17 mouse cellular contexts compared by ENCODE assay signal in the genomic region with DNA sequence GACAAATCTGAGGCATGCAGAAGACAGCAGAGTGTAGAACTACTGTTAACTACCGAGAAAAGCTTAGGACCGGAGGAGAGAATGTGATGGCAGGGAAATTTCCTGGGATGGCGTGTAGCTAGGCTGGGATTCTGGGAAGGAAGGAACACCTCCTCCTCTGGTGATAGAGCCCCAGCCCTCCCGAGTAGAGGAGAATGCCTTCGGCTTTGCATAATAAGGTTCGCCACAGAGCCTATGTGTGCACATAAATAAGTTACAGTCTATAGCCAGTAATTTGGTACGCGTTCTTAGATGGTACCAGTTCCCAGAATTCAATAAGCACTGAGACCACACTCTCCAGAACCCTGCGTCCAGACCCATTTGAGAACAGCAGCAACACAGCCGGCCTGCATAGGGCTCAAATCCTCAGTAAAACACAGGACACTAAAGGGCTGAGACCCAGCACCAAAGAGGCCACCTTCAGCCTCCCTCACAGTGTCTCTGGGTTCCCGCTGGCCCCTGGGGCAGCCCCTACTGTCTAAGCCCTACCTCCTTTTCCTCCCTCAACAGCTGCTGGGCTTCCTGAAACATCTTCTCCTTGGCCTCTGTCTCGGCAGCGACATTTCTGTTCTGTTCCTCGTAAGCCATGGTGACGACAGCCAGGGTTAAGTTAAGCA. TPM values are rescaled to one million over a fixed set of nuclear protein-coding genes. Genes with fewer than 3 reads are reported as not detected.
DNase-seq lines count a peak whose midpoint lies in the region; ATAC-seq and TF ChIP-seq lines count a peak whose summit lies in the region.
"Had no signal": no experiment of that assay in that cellular context is flagged by ENCODE, and none has a peak within 500 bp of the region (broad histone marks: within the 10 kb centered on the region; RNA-seq: fewer than 3 reads in every experiment).

No protein-coding gene starts in this region.

- H3K27me3 ChIP-seq in hindbrain, embryonic 12.5 days: 0 out of 2 replicates have a peak, but pooled peaks cover 4% of the 10 kb centered on the region
- no peaks in the 10 kb centered on the region for H3K27me3 ChIP-seq in hindbrain, embryonic 14.5 days (ENCODE audit: control insufficient read depth, insufficient read depth, low read length)
- H3K27me3 ChIP-seq in forebrain, postnatal 0 days (ENCODE audit: insufficient read depth, low read length): no peaks in the 10 kb centered on the region
- 0 out of 2 replicates have a peak, but pooled peaks cover 7% of the 10 kb centered on the region for H3K27me3 ChIP-seq in midbrain, embryonic 13.5 days

- ATAC-seq in hindbrain, embryonic 12.5 days (ENCODE audit: low FRiP score): 0 out of 2 replicates have a peak, but pooled peaks have one; percentile 40
- ATAC-seq in hindbrain, embryonic 14.5 days (ENCODE audit: low FRiP score): no peak
- ATAC-seq in activated CD4-positive, CD25-positive, alpha-beta regulatory T cell, adult 4 months: peak; percentile 77
- ATAC-seq in forebrain, postnatal 0 days: peak; percentile 20; the same call in 1 of the 2 replicates
- ATAC-seq in midbrain, embryonic 13.5 days: peak; percentile 41
- ATAC-seq: intestine, embryonic 16.5 days had no signal

- WGBS in hindbrain, embryonic 12.5 days: 61% methylated on average over 15 of the region's 15 CpGs
- 47% methylated on average over 15 of the region's 15 CpGs for WGBS in hindbrain, embryonic 14.5 days
- 21% methylated on average over 15 of the region's 15 CpGs for whole genome bisulfite sequencing in forebrain, postnatal 0 days
- WGBS in midbrain, embryonic 13.5 days: 27% methylated on average over 15 of the region's 15 CpGs

- H3K4me1 ChIP-seq in hindbrain, embryonic 12.5 days: peaks cover 25% of the 10 kb centered on the region
- H3K4me1 ChIP-seq in hindbrain, embryonic 14.5 days (replicated peaks; ENCODE audit: control insufficient read depth, insufficient read depth, low read length): peaks cover 16% of the 10 kb centered on the region
- peaks cover 17% of the 10 kb centered on the region for H3K4me1 ChIP-seq in forebrain, postnatal 0 days (ENCODE audit: insufficient read depth)
- H3K4me1 ChIP-seq in midbrain, embryonic 13.5 days (replicated peaks): peaks cover 27% of the 10 kb centered on the region

- H3K27ac ChIP-seq in hindbrain, embryonic 12.5 days: peak overlapping the region; percentile 13; the same call in 1 of the 2 replicates
- H3K27ac ChIP-seq in hindbrain, embryonic 14.5 days: no peak overlapping the region
- peak overlapping the region; percentile 46; the same call in 1 of the 2 replicates for H3K27ac ChIP-seq in forebrain, postnatal 0 days (ENCODE audit: low read depth, low read length)
- H3K27ac ChIP-seq in midbrain, embryonic 13.5 days: peak overlapping the region; percentile 69

- TF ChIP-seq CTCF in forebrain, postnatal 0 days (IDR thresholded peaks at IDR 0.05; ENCODE audit: low read depth): no peak

- no peaks in the 10 kb centered on the region for H3K9me3 ChIP-seq in hindbrain, embryonic 12.5 days (replicated peaks)
- no peaks in the 10 kb centered on the region for H3K9me3 ChIP-seq in hindbrain, embryonic 14.5 days (ENCODE audit: control insufficient read depth, low read length)
- no peaks in the 10 kb centered on the region for H3K9me3 ChIP-seq in forebrain, postnatal 0 days (ENCODE audit: low read length)
- H3K9me3 ChIP-seq in midbrain, embryonic 13.5 days: no peaks in the 10 kb centered on the region

- no peak overlapping the region for H3K4me2 ChIP-seq in hindbrain, embryonic 12.5 days (replicated peaks)
- H3K4me2 ChIP-seq in hindbrain, embryonic 14.5 days (replicated peaks): no peak overlapping the region
- no peak overlapping the region for H3K4me2 ChIP-seq in forebrain, postnatal 0 days (ENCODE audit: low read depth)
- H3K4me2 ChIP-seq in midbrain, embryonic 13.5 days (replicated peaks): peak overlapping the region; percentile 27

- H3K9ac ChIP-seq in hindbrain, embryonic 12.5 days: no peak overlapping the region
- no peak overlapping the region for H3K9ac ChIP-seq in hindbrain, embryonic 14.5 days
- H3K9ac ChIP-seq in forebrain, postnatal 0 days: 0 out of 2 replicates have a peak overlapping the region, but pooled peaks have one; percentile 18
- H3K9ac ChIP-seq in midbrain, embryonic 13.5 days (replicated peaks): 0 out of 2 replicates have a peak overlapping the region, but pooled peaks have one; percentile 19

- DNase-seq in hindbrain, embryonic 14.5 days (ENCODE audit: low spot score): no peak
- DNase-seq in forebrain, postnatal 0 days: peak; percentile 13
- no peak for DNase-seq in layer of hippocampus, adult 11-12 months (ENCODE audit: low spot score)
- no peak for DNase-seq in kidney, adult 8-10 months
- no peak for DNase-seq in adrenal gland, adult (ENCODE audit: inconsistent age in 2 of 2, low spot score in 1 of 2)
- DNase-seq: adrenal gland, postnatal 36 days; cerebellum, postnatal 25 days; kidney, postnatal 25 days; lung, postnatal 4 days; spleen, adult 18-20 months had no signal

- no peak overlapping the region for H3K4me3 ChIP-seq in hindbrain, embryonic 12.5 days
- H3K4me3 ChIP-seq in hindbrain, embryonic 14.5 days (replicated peaks; ENCODE audit: low read length): no peak overlapping the region
- no peak overlapping the region for H3K4me3 ChIP-seq in forebrain, postnatal 0 days (ENCODE audit: low read depth, low read length)
- no peak overlapping the region for H3K4me3 ChIP-seq in midbrain, embryonic 13.5 days (replicated peaks)
- H3K4me3 ChIP-seq: myocyte had no signal

- H3K36me3 ChIP-seq in hindbrain, embryonic 12.5 days: no peaks in the 10 kb centered on the region
- H3K36me3 ChIP-seq in hindbrain, embryonic 14.5 days (replicated peaks; ENCODE audit: control insufficient read depth, insufficient read depth): no peaks in the 10 kb centered on the region
- H3K36me3 ChIP-seq in forebrain, postnatal 0 days (ENCODE audit: insufficient read depth): no peaks in the 10 kb centered on the region
- no peaks in the 10 kb centered on the region for H3K36me3 ChIP-seq in midbrain, embryonic 13.5 days

RNA-seq across cellular contexts. Expression of gene Scn11a, which starts 21.3 kb away (rescaled TPM):
- polyA plus RNA-seq in hindbrain, embryonic 12.5 days (2016; fragmentation: Nextera tagmentation; extraction: Ambion mirVana): 0.10 and 0.20 TPM in 2 replicates
- polyA plus RNA-seq in hindbrain, embryonic 14.5 days (2014; fragmentation: Nextera tagmentation; extraction: Ambion mirVana): 0.21 and 0.34 TPM in 2 replicates
- under 1 TPM; 0.57 to 0.78 TPM for polyA plus RNA-seq in activated CD4-positive, CD25-positive, alpha-beta regulatory T cell, adult 4 months (2017; shearing (Covaris generic))
- 0.46 and 0.57 TPM in 2 replicates for total RNA-seq in forebrain, postnatal 0 days (2014; rRNA removed)
- polyA plus RNA-seq in forebrain, postnatal 0 days (2015; fragmentation: Nextera tagmentation; extraction: Ambion mirVana): 0.05 and 0.21 TPM in 2 replicates
- polyA plus RNA-seq in midbrain, embryonic 13.5 days (2015; fragmentation: Nextera tagmentation; extraction: Ambion mirVana): 0.15 and 0.17 TPM in 2 replicates
- total RNA-seq: layer of hippocampus, postnatal 25 days had no signal
- polyA plus RNA-seq: heart, embryonic 16.5 days; intestine, embryonic 16.5 days had no signal

Comparison
In these comparisons a context has a peak if more than half of its experiments do, and no peak if none do; other contexts are left out.
1. H3K9ac ChIP-seq: peak in forebrain, postnatal 0 days (single experiment) and midbrain, embryonic 13.5 days (single experiment); none in hindbrain, embryonic 12.5 days (single experiment) and hindbrain, embryonic 14.5 days (single experiment).